ENCODE assay signal across 17 mouse cellular contexts in genomic region chr2:24719645-24720379, GRCm38 (mm10). TPM values are rescaled to one million over a fixed set of nuclear protein-coding genes. Genes with fewer than 3 reads are reported as not detected.
DNase-seq lines count a peak whose midpoint lies in the region; ATAC-seq and TF ChIP-seq lines count a peak whose summit lies in the region.
"Had no signal": no experiment of that assay in that cellular context is flagged by ENCODE, and none has a peak within 500 bp of the region (broad histone marks: within the 10 kb centered on the region; RNA-seq: fewer than 3 reads in every experiment).

No protein-coding gene starts in this region.

- H3K9ac ChIP-seq in lung, embryonic 14.5 days, result no peak overlapping the region
- H3K9ac ChIP-seq: embryonic facial prominence, embryonic 12.5 days; hindbrain, embryonic 13.5 days; limb, embryonic 12.5 days had no signal

- no peaks in the 10 kb centered on the region for H3K36me3 ChIP-seq in heart, embryonic 10.5 days
- H3K36me3 ChIP-seq in lung, embryonic 14.5 days (ENCODE audit: insufficient read depth), result no peaks in the 10 kb centered on the region
- H3K36me3 ChIP-seq in small intestine, adult 2 months (ENCODE audit: control insufficient read depth, insufficient read depth, low read length), result no peaks in the 10 kb centered on the region
- H3K36me3 ChIP-seq: embryonic facial prominence, embryonic 12.5 days; forebrain, embryonic 10.5 days; limb, embryonic 12.5 days had no signal

- intact Hi-C loops in heart, postnatal 10 days (cut with DNase I), result no loop called here

- H3K27ac ChIP-seq in heart, embryonic 10.5 days, result no peak overlapping the region
- H3K27ac ChIP-seq in lung, embryonic 14.5 days (ENCODE audit: low read depth), result no peak overlapping the region
- no peak overlapping the region for H3K27ac ChIP-seq in small intestine, adult 2 months (ENCODE audit: insufficient read depth, low read depth, low read length)
- H3K27ac ChIP-seq: embryonic facial prominence, embryonic 12.5 days; forebrain, embryonic 10.5 days; hindbrain, embryonic 13.5 days; limb, embryonic 12.5 days had no signal

- H3K4me1 ChIP-seq in heart, embryonic 10.5 days, result no peaks in the 10 kb centered on the region
- H3K4me1 ChIP-seq in lung, embryonic 14.5 days (ENCODE audit: insufficient read depth), result no peaks in the 10 kb centered on the region
- H3K4me1 ChIP-seq in small intestine, adult 2 months (ENCODE audit: control insufficient read depth, insufficient read depth, insufficient read length, low read length), result no peaks in the 10 kb centered on the region; the same call in 1 of the 2 replicates
- H3K4me1 ChIP-seq: embryonic facial prominence, embryonic 12.5 days; forebrain, embryonic 10.5 days; hindbrain, embryonic 13.5 days; limb, embryonic 12.5 days had no signal

- peak; percentile 71 for DNase-seq in heart, embryonic 10.5 days (ENCODE audit: low spot score)
- no peak for DNase-seq in heart, postnatal 10 days
- peak; percentile 24 for DNase-seq in brain, adult 2 months (ENCODE audit: low read depth, low spot score)
- peak; percentile 29 for DNase-seq in lung, embryonic 14.5 days
- DNase-seq in ovary, postnatal 36 days (ENCODE audit: low spot score), result no peak
- no peak for DNase-seq in yolk sac, embryonic 10.5 days (ENCODE audit: low spot score)
- no peak for DNase-seq in c-Kit-positive CD71-positive TER-119-positive erythroid progenitor cells, embryonic 14.5 days (ENCODE audit: low spot score)
- DNase-seq: cerebellum, adult 11 months; cerebellum, postnatal 25 days; kidney, adult 9 months; midbrain, embryonic 14.5 days; right cerebral cortex, postnatal 25 days had no signal

- WGBS in heart, embryonic 10.5 days, result 84% methylated on average over 14 of the region's 14 CpGs
- WGBS in lung, embryonic 14.5 days, result 80% methylated on average over 14 of the region's 14 CpGs
- 67% methylated on average over 14 of the region's 14 CpGs for WGBS in small intestine, adult 2 months

- no peak for TF ChIP-seq CTCF in lung, embryonic 14.5 days (IDR thresholded peaks at IDR 0.05; ENCODE audit: low read depth)
- TF ChIP-seq CTCF in small intestine, adult 2 months (IDR thresholded peaks at IDR 0.05; ENCODE audit: extremely low read depth, insufficient read length, insufficient replicate concordance, low read depth, low read length), result no peak

- ATAC-seq in lung, embryonic 14.5 days (ENCODE audit: insufficient read depth), result peak; percentile 73; the same call in 1 of the 2 replicates

- no peaks in the 10 kb centered on the region for H3K27me3 ChIP-seq in heart, embryonic 10.5 days (ENCODE audit: insufficient read depth, poor library complexity, severe bottlenecking)
- H3K27me3 ChIP-seq in lung, embryonic 14.5 days (ENCODE audit: insufficient read depth, low read length), result no peaks in the 10 kb centered on the region
- H3K27me3 ChIP-seq in small intestine, adult 2 months (ENCODE audit: control insufficient read depth, insufficient read depth, low read length), result no peaks in the 10 kb centered on the region
- H3K27me3 ChIP-seq: embryonic facial prominence, embryonic 12.5 days; hindbrain, embryonic 13.5 days; limb, embryonic 12.5 days had no signal

- no peak for TF ChIP-seq POLR2A in small intestine, adult 2 months (IDR thresholded peaks at IDR 0.05; ENCODE audit: low read depth, low read length)

- no peaks in the 10 kb centered on the region for H3K9me3 ChIP-seq in heart, embryonic 10.5 days
- no peaks in the 10 kb centered on the region for H3K9me3 ChIP-seq in lung, embryonic 14.5 days (ENCODE audit: low read depth, low read length)
- H3K9me3 ChIP-seq: embryonic facial prominence, embryonic 12.5 days; forebrain, embryonic 10.5 days; hindbrain, embryonic 13.5 days; limb, embryonic 12.5 days had no signal

- no peak overlapping the region for H3K4me2 ChIP-seq in lung, embryonic 14.5 days
- H3K4me2 ChIP-seq: embryonic facial prominence, embryonic 12.5 days; hindbrain, embryonic 13.5 days; limb, embryonic 12.5 days had no signal

- H3K4me3 ChIP-seq in heart, embryonic 10.5 days, result no peak overlapping the region
- H3K4me3 ChIP-seq in lung, embryonic 14.5 days (ENCODE audit: low read depth, low read length), result no peak overlapping the region
- peak overlapping the region; percentile 36 for H3K4me3 ChIP-seq in small intestine, adult 2 months (ENCODE audit: low read depth, low read length)
- H3K4me3 ChIP-seq: embryonic facial prominence, embryonic 12.5 days; forebrain, embryonic 10.5 days; hindbrain, embryonic 13.5 days; limb, embryonic 12.5 days had no signal

RNA-seq across cellular contexts. Expression of gene Cacna1b, which starts 43.1 kb away (rescaled TPM):
- 0.21 and 0.57 TPM in 2 replicates for polyA plus RNA-seq in heart, embryonic 10.5 days (2016; fragmentation: Nextera tagmentation; extraction: Ambion mirVana)
- total RNA-seq in heart, postnatal 10 days (2021), result under 1 TPM; 0.34 to 0.37 TPM
- polyA plus RNA-seq in lung, embryonic 14.5 days (2014; fragmentation: Nextera tagmentation; extraction: Ambion mirVana), result 0.05 and 0.15 TPM in 2 replicates
- polyA plus RNA-seq in small intestine, adult 2 months (2012; rRNA removed), result 3.5 and 4.9 TPM in 2 replicates

Comparison
In these comparisons a context has a peak if more than half of its experiments do, and no peak if none do; other contexts are left out.
1. DNase-seq: peak in heart, embryonic 10.5 days (single experiment), brain, adult 2 months (single experiment) and lung, embryonic 14.5 days (single experiment); none in heart, postnatal 10 days (0 of 2), ovary, postnatal 36 days (single experiment), yolk sac, embryonic 10.5 days (single experiment) and c-Kit-positive CD71-positive TER-119-positive erythroid progenitor cells, embryonic 14.5 days (single experiment).